ENCODE assay signal across 8 mouse cellular contexts in the genomic region with DNA sequence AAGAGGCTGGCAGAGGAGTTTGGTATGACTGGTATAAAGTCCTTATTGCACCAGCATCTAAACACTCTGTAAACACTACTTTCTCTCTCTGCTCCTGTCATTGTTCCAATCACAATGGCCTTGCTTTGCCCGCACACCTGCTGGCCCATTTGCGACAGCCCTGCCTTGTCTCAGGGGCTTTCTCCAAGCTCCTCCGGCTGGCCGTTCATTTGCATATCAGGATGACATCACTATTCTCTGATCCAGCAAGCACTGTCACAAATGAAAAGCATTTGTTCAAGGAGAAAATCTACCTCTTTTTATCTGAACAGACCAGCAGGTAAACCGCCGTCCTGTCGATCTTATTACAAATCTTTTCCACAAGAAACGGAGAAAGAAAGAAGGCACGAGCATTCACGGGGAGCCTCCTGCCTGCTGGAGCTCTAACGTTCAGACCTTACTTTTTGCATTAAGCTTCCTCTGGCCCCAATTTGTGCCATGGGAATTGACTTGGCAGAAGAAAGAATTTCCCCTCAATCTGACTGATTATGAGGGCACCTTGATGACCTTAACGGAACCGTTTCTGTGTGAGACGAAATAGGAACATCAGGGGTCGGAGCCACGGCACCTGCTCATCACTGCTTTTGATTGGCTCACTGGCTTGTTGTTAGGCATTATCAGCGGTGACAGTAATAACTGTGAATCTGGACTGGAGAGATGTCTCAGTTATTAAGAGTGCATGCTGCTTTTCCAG. TPM values are rescaled to one million over a fixed set of nuclear protein-coding genes. Genes with fewer than 3 reads are reported as not detected.
DNase-seq lines count a peak whose midpoint lies in the region; ATAC-seq lines count a peak whose summit lies in the region.

No protein-coding gene starts in this region.

- no peak overlapping the region for H3K9ac ChIP-seq in limb, embryonic 13.5 days
- no peak overlapping the region for H3K9ac ChIP-seq in heart, embryonic 16.5 days (ENCODE audit: low read length)
- H3K9ac ChIP-seq in neural tube, embryonic 14.5 days (replicated peaks; ENCODE audit: low read depth, low read length), result no peak overlapping the region; the same call in 1 of the 2 replicates

- peaks cover 26% of the 10 kb centered on the region for H3K4me1 ChIP-seq in limb, embryonic 13.5 days
- peaks cover 4% of the 10 kb centered on the region for H3K4me1 ChIP-seq in limb, embryonic 10.5 days
- 0 out of 2 replicates have a peak, but pooled peaks cover 4% of the 10 kb centered on the region for H3K4me1 ChIP-seq in heart, embryonic 16.5 days (ENCODE audit: control insufficient read depth, insufficient read depth, low read length)
- H3K4me1 ChIP-seq in neural tube, embryonic 14.5 days (ENCODE audit: control insufficient read depth, insufficient read depth, low read length), result peaks cover 4% of the 10 kb centered on the region; the same call in 1 of the 2 replicates

- H3K9me3 ChIP-seq in limb, embryonic 13.5 days, result no peaks in the 10 kb centered on the region
- no peaks in the 10 kb centered on the region for H3K9me3 ChIP-seq in limb, embryonic 10.5 days (replicated peaks)
- H3K9me3 ChIP-seq in heart, embryonic 16.5 days (replicated peaks; ENCODE audit: control insufficient read depth, low read length), result no peaks in the 10 kb centered on the region
- no peaks in the 10 kb centered on the region for H3K9me3 ChIP-seq in neural tube, embryonic 14.5 days (ENCODE audit: control insufficient read depth, low read length)

- ATAC-seq in limb, embryonic 13.5 days (ENCODE audit: low FRiP score, low read depth), result no peak
- ATAC-seq in heart, embryonic 16.5 days (replicated peaks; ENCODE audit: extremely low read depth, insufficient read depth, low FRiP score), result no peak
- ATAC-seq in neural tube, embryonic 14.5 days (ENCODE audit: low read depth), result peak; percentile 69; the same call in 1 of the 2 replicates

- 0 out of 2 replicates have a peak, but pooled peaks cover 3% of the 10 kb centered on the region for H3K27me3 ChIP-seq in limb, embryonic 13.5 days
- H3K27me3 ChIP-seq in limb, embryonic 10.5 days (ENCODE audit: low read depth, poor library complexity, severe bottlenecking), result no peaks in the 10 kb centered on the region
- H3K27me3 ChIP-seq in heart, embryonic 16.5 days (ENCODE audit: control insufficient read depth, insufficient read depth, low read length), result no peaks in the 10 kb centered on the region
- no peaks in the 10 kb centered on the region for H3K27me3 ChIP-seq in neural tube, embryonic 14.5 days (ENCODE audit: control insufficient read depth, insufficient read depth, low read length)

- H3K4me3 ChIP-seq in limb, embryonic 13.5 days, result no peak overlapping the region
- no peak overlapping the region for H3K4me3 ChIP-seq in limb, embryonic 10.5 days
- H3K4me3 ChIP-seq in heart, embryonic 16.5 days (ENCODE audit: low read length), result peak overlapping the region; percentile 35
- H3K4me3 ChIP-seq in neural tube, embryonic 14.5 days (ENCODE audit: low read depth, low read length), result peak overlapping the region; percentile 11; the same call in 1 of the 2 replicates

- no peaks in the 10 kb centered on the region for H3K36me3 ChIP-seq in limb, embryonic 13.5 days
- H3K36me3 ChIP-seq in limb, embryonic 10.5 days, result no peaks in the 10 kb centered on the region
- H3K36me3 ChIP-seq in heart, embryonic 16.5 days (ENCODE audit: control insufficient read depth, insufficient read depth), result no peaks in the 10 kb centered on the region
- no peaks in the 10 kb centered on the region for H3K36me3 ChIP-seq in neural tube, embryonic 14.5 days (ENCODE audit: control insufficient read depth, insufficient read depth, low read length)

- H3K27ac ChIP-seq in limb, embryonic 13.5 days, result no peak overlapping the region
- no peak overlapping the region for H3K27ac ChIP-seq in limb, embryonic 10.5 days
- H3K27ac ChIP-seq in heart, embryonic 16.5 days (ENCODE audit: low read length), result no peak overlapping the region
- H3K27ac ChIP-seq in neural tube, embryonic 14.5 days (ENCODE audit: low read depth, low read length), result no peak overlapping the region

- DNase-seq in adrenal gland, postnatal 10 days, result peak; percentile 27
- no peak for DNase-seq in adrenal gland, postnatal 4 days (ENCODE audit: low spot score in 2 of 2)
- no peak for DNase-seq in limb, embryonic 10.5 days (ENCODE audit: low spot score)
- no peak for DNase-seq in lung, postnatal 4 days
- no peak for DNase-seq in spleen, postnatal 14 days (ENCODE audit: low spot score in 2 of 2)

- WGBS in limb, embryonic 13.5 days, result 39% methylated on average over 17 of the region's 17 CpGs
- 46% methylated on average over 17 of the region's 17 CpGs for WGBS in limb, embryonic 10.5 days
- WGBS in heart, embryonic 16.5 days, result 30% methylated on average over 17 of the region's 17 CpGs
- 21% methylated on average over 17 of the region's 17 CpGs for WGBS in neural tube, embryonic 14.5 days

- H3K4me2 ChIP-seq in limb, embryonic 13.5 days (replicated peaks), result peak overlapping the region; percentile 22; the same call in 1 of the 2 replicates
- H3K4me2 ChIP-seq in heart, embryonic 16.5 days (ENCODE audit: low read depth, low read length), result peak overlapping the region; percentile 54
- H3K4me2 ChIP-seq in neural tube, embryonic 14.5 days (ENCODE audit: low read depth, low read length), result peak overlapping the region; percentile 27

RNA-seq across cellular contexts. Expression of a gene that starts 30.6 kb away (rescaled TPM):
- under 1 TPM; 0.55 to 0.75 TPM for total RNA-seq in adrenal gland, postnatal 10 days (2021)
- under 1 TPM; 0.50 to 0.82 TPM for total RNA-seq in adrenal gland, postnatal 4 days (2021)
- polyA plus RNA-seq in limb, embryonic 13.5 days (2015; fragmentation: Nextera tagmentation; extraction: Ambion mirVana), result 1.5 and 1.6 TPM in 2 replicates
- polyA plus RNA-seq in limb, embryonic 10.5 days (2016; fragmentation: Nextera tagmentation; extraction: Ambion mirVana), result 0.05 and 0.15 TPM in 2 replicates
- polyA plus RNA-seq in heart, embryonic 16.5 days (2015; fragmentation: Nextera tagmentation; extraction: Ambion mirVana), result 0.25 and 0.51 TPM in 2 replicates
- polyA plus RNA-seq in neural tube, embryonic 14.5 days (2014; fragmentation: Nextera tagmentation; extraction: Ambion mirVana), result 3.8 and 4.2 TPM in 2 replicates

Comparison
In these comparisons a context has a peak if more than half of its experiments do, and no peak if none do; other contexts are left out.
1. H3K4me3 ChIP-seq: peak in heart, embryonic 16.5 days (single experiment) and neural tube, embryonic 14.5 days (single experiment); none in limb, embryonic 13.5 days (single experiment) and limb, embryonic 10.5 days (single experiment).
2. Peak in every context shown above with its lines, with median percentiles within 50 percentile points of each other: H3K4me2 ChIP-seq.